In genomic region chr7:25409114-25409760, GRCm38 (mm10) we compare ENCODE assay signal across 8 mouse cellular contexts. TPM values are rescaled to one million over a fixed set of nuclear protein-coding genes. Genes with fewer than 3 reads are reported as not detected.
DNase-seq lines count a peak whose midpoint lies in the region; ATAC-seq and TF ChIP-seq lines count a peak whose summit lies in the region.

No protein-coding gene starts in this region.

- no peak overlapping the region for H3K27ac ChIP-seq in heart, adult 2 months
- no peak overlapping the region for H3K27ac ChIP-seq in neural tube, embryonic 15.5 days (replicated peaks)

- peaks cover 2% of the 10 kb centered on the region; the same call in 1 of the 2 replicates for H3K4me1 ChIP-seq in heart, adult 2 months (ENCODE audit: control insufficient read depth, insufficient read depth, low read length)
- H3K4me1 ChIP-seq in neural tube, embryonic 15.5 days, result no peaks in the 10 kb centered on the region

- peak; percentile 75 for TF ChIP-seq CTCF in heart, adult 2 months (IDR thresholded peaks at IDR 0.05)

- no peak for DNase-seq in heart, adult 2 months
- no peak for DNase-seq in heart, adult 8-10 months (ENCODE audit: low spot score)
- peak; percentile 67 for DNase-seq in thymus, postnatal 0 days (ENCODE audit: low spot score)
- no peak for DNase-seq in thymus, postnatal 36 days
- DNase-seq in induced T-regulatory cell, adult 2 months (ENCODE audit: low read depth), result peak; percentile 66
- no peak for DNase-seq in Muller cell, postnatal 12 days (ENCODE audit: inconsistent ontology term)
- DNase-seq in kidney, postnatal 10 days, result no peak

- no peak overlapping the region for H3K9ac ChIP-seq in heart, adult 2 months (ENCODE audit: low read depth, low read length)
- no peak overlapping the region for H3K9ac ChIP-seq in neural tube, embryonic 15.5 days (replicated peaks)

- no peak for ATAC-seq in neural tube, embryonic 15.5 days (ENCODE audit: low FRiP score)

- H3K36me3 ChIP-seq in heart, adult 2 months (ENCODE audit: control insufficient read depth, insufficient read depth, low read length), result no peaks in the 10 kb centered on the region
- H3K36me3 ChIP-seq in neural tube, embryonic 15.5 days, result no peaks in the 10 kb centered on the region

- intact Hi-C loops in heart, adult 2 months (cut with DNase I), result loop anchor here (10.0 kb wide), 1 partner anchor 274 kb away; no protein-coding TSS in a partner anchor

- no peak overlapping the region for H3K4me3 ChIP-seq in heart, adult 2 months
- H3K4me3 ChIP-seq in neural tube, embryonic 15.5 days (replicated peaks), result no peak overlapping the region

- no peak for TF ChIP-seq POLR2A in heart, adult 2 months (IDR thresholded peaks at IDR 0.05; ENCODE audit: insufficient read depth, low read depth, low read length)

- 50% methylated on average over 4 of the region's 4 CpGs for WGBS in heart, adult 2 months
- 51% methylated on average over 4 of the region's 4 CpGs for WGBS in neural tube, embryonic 15.5 days

- H3K27me3 ChIP-seq in heart, adult 2 months (ENCODE audit: control insufficient read depth, insufficient read depth, low read length), result no peaks in the 10 kb centered on the region
- no peaks in the 10 kb centered on the region for H3K27me3 ChIP-seq in neural tube, embryonic 15.5 days (replicated peaks)

- no peak overlapping the region for H3K4me2 ChIP-seq in neural tube, embryonic 15.5 days

- no peaks in the 10 kb centered on the region for H3K79me2 ChIP-seq in heart, adult 2 months (replicated peaks; ENCODE audit: control insufficient read depth, insufficient read depth, low read length)

- no peak for TF ChIP-seq EP300 in heart, adult 2 months (IDR thresholded peaks at IDR 0.05; ENCODE audit: insufficient read depth, low read depth, low read length)

- no peaks in the 10 kb centered on the region for H3K9me3 ChIP-seq in neural tube, embryonic 15.5 days (replicated peaks)

RNA-seq across cellular contexts. Expression of gene Cxcl17, which starts 3.4 kb away (rescaled TPM):
- not detected for total RNA-seq in heart, adult 2 months (2021)
- polyA plus RNA-seq in heart, adult 2 months (2012; rRNA removed), result 8.1 TPM in 1 of 2 replicates, not detected in the other
- not detected for total RNA-seq in heart, adult 8-10 months (2022)
- polyA plus RNA-seq in thymus, postnatal 0 days (2015; fragmentation: Nextera tagmentation; extraction: Ambion mirVana), result 1.0 and 2.0 TPM in 2 replicates
- polyA plus RNA-seq in neural tube, embryonic 15.5 days (2015; fragmentation: Nextera tagmentation; extraction: Ambion mirVana), result 1.3 and 1.6 TPM in 2 replicates

RNA-seq across cellular contexts. Expression of gene Lipe, which starts 10.7 kb away (rescaled TPM):
- 10 to 100 TPM; 42.7 to 44.1 TPM for total RNA-seq in heart, adult 2 months (2021)
- 63.0 and 97.8 TPM in 2 replicates for polyA plus RNA-seq in heart, adult 2 months (2012; rRNA removed)
- 10 to 100 TPM; 34.3 to 45.6 (median 40.1) TPM for total RNA-seq in heart, adult 8-10 months (2022)
- polyA plus RNA-seq in thymus, postnatal 0 days (2015; fragmentation: Nextera tagmentation; extraction: Ambion mirVana), result 7.5 and 8.4 TPM in 2 replicates
- polyA plus RNA-seq in neural tube, embryonic 15.5 days (2015; fragmentation: Nextera tagmentation; extraction: Ambion mirVana), result 12.1 and 12.5 TPM in 2 replicates

RNA-seq across cellular contexts. Expression of gene Cnfn, which starts 39.7 kb away (rescaled TPM):
- total RNA-seq in heart, adult 2 months (2021), result not detected
- polyA plus RNA-seq in heart, adult 2 months (2012; rRNA removed), result not detected in 2 replicates
- total RNA-seq in heart, adult 8-10 months (2022), result not detected
- 4.1 and 11.4 TPM in 2 replicates for polyA plus RNA-seq in thymus, postnatal 0 days (2015; fragmentation: Nextera tagmentation; extraction: Ambion mirVana)
- polyA plus RNA-seq in neural tube, embryonic 15.5 days (2015; fragmentation: Nextera tagmentation; extraction: Ambion mirVana), result 0.54 and 2.3 TPM in 2 replicates

Comparison
In these comparisons a context has a peak if more than half of its experiments do, and no peak if none do; other contexts are left out.
1. DNase-seq: peak in thymus, postnatal 0 days (single experiment) and induced T-regulatory cell, adult 2 months (single experiment); none in heart, adult 2 months (0 of 2), heart, adult 8-10 months (single experiment), thymus, postnatal 36 days (0 of 2), Muller cell, postnatal 12 days (single experiment) and kidney, postnatal 10 days (single experiment).